Mouse (Mus musculus) limb, embryonic 12.5 days (tissue): ENCODE measurements at regions not wholly inside any gene's neighbourhood (a gene's known extent, or its start where the extent isn't known, plus 50 kb on each side); places are given as distances from the start of the nearest gene placed in this dataset.
A peak's percentile ranks its signal among the peaks of the same experiment; 100 is the strongest.

Experiments used
- ATAC-seq: fragments of 200-750 bp; cut with Nextera tagmentation; 2 replicates; pipeline ENCODE4 v1.8.0; 2017; ENCODE audit warnings: low read depth, moderate TSS enrichment; ENCODE audit not compliant: insufficient number of reproducible peaks, insufficient read depth, low FRiP score, low TSS enrichment
- H3K27ac ChIP-seq: fragments of 300-500 bp; sonication (generic); 2 replicates; pipeline ENCODE4 v1.5.1; 2016; ENCODE audit warnings: mild to moderate bottlenecking, moderate library complexity
- H3K27me3 ChIP-seq: fragments of 300-500 bp; sonication (generic); 2 replicates; pipeline ENCODE4 v1.6.1; 2016; ENCODE audit warnings: mild to moderate bottlenecking, moderate library complexity
- H3K36me3 ChIP-seq: fragments of 300-500 bp; sonication (generic); 2 replicates; pipeline ENCODE4 v1.6.1; 2016; ENCODE audit warnings: mild to moderate bottlenecking, moderate library complexity
- H3K4me1 ChIP-seq: fragments of 300-500 bp; sonication (generic); replicated peaks from 2 replicates; pipeline ENCODE4 v1.6.1; 2016
- H3K4me2 ChIP-seq: fragments of 300-500 bp; sonication (generic); 2 replicates; pipeline ENCODE4 v1.6.1; 2016; ENCODE audit warnings: mild to moderate bottlenecking, moderate library complexity
- H3K4me3 ChIP-seq: fragments of 300-500 bp; sonication (generic); replicated peaks from 2 replicates; pipeline ENCODE4 v1.5.1; 2016; ENCODE audit warnings: mild to moderate bottlenecking
- H3K9ac ChIP-seq: fragments of 300-500 bp; sonication (generic); replicated peaks from 2 replicates; pipeline ENCODE4 v1.6.1; 2016; ENCODE audit warnings: mild to moderate bottlenecking, moderate library complexity
- H3K9me3 ChIP-seq: fragments of 300-500 bp; sonication (generic); 2 replicates; pipeline ENCODE4 v1.6.1; 2016; ENCODE audit warnings: mild to moderate bottlenecking, moderate library complexity
- WGBS: fragments of 180-500 bp; shearing (Covaris S2); methylation state at CpG from one replicate; pipeline ENCODE4 v1.1.7; 2016; 5-methylcytosine and 5-hydroxymethylcytosine counted together

GRCm38 (mm10) chr11:63420341-63420740 lies 291.6 kb downstream of the Pmp22 start:
- no peaks in the 10 kb centered on the region for H3K9me3 ChIP-seq
- WGBS = 89% methylated on average over 3 of the region's 3 CpGs
- no peaks in the 10 kb centered on the region for H3K36me3 ChIP-seq
- no peak for ATAC-seq
- no peak overlapping the region for H3K9ac ChIP-seq
- H3K27ac ChIP-seq = no peak overlapping the region
- H3K4me1 ChIP-seq = no peaks in the 10 kb centered on the region
- H3K4me2 ChIP-seq = no peak overlapping the region
- H3K27me3 ChIP-seq = no peaks in the 10 kb centered on the region
- H3K4me3 ChIP-seq = no peak overlapping the region

- no peak overlapping the region for H3K27ac ChIP-seq
- H3K9me3 ChIP-seq = no peaks in the 10 kb centered on the region
- no peaks in the 10 kb centered on the region for H3K4me1 ChIP-seq
- H3K27me3 ChIP-seq = no peaks in the 10 kb centered on the region
- H3K9ac ChIP-seq = no peak overlapping the region
- H3K36me3 ChIP-seq = no peaks in the 10 kb centered on the region
- no peak overlapping the region for H3K4me2 ChIP-seq
- WGBS = 77% methylated on average over 3 of the region's 3 CpGs
- ATAC-seq = no peak
- H3K4me3 ChIP-seq = no peak overlapping the region
Measured at GRCm38 (mm10) chr11:63422069-63422468, 293.3 kb downstream of the Pmp22 start.

- no peak overlapping the region for H3K4me2 ChIP-seq
- no peak overlapping the region for H3K27ac ChIP-seq
- H3K4me3 ChIP-seq = no peak overlapping the region
- ATAC-seq = no peak
- H3K36me3 ChIP-seq = no peaks in the 10 kb centered on the region
- H3K27me3 ChIP-seq = no peaks in the 10 kb centered on the region
- H3K9me3 ChIP-seq = no peaks in the 10 kb centered on the region
- WGBS = 74% methylated on average over 3 of the region's 3 CpGs
- H3K4me1 ChIP-seq = no peaks in the 10 kb centered on the region
- no peak overlapping the region for H3K9ac ChIP-seq
Measured at GRCm38 (mm10) chr11:63424319-63424718, 295.5 kb downstream of the Pmp22 start.

GRCm38 (mm10) chr11:63425741-63426140 lies 297.0 kb downstream of the Pmp22 start:
- Histone ChIP-seq H3K4me3 (no peak overlapping the region), H3K9me3 (no peaks in the 10 kb centered on the region), H3K27ac (no peak overlapping the region), H3K36me3 (no peaks in the 10 kb centered on the region), H3K27me3 (no peaks in the 10 kb centered on the region), H3K4me1 (no peaks in the 10 kb centered on the region), H3K4me2 (no peak overlapping the region), H3K9ac (no peak overlapping the region)
- 44% methylated on average over 11 of the region's 11 CpGs for WGBS
- no peak for ATAC-seq

- no peak for ATAC-seq
- peaks cover 10% of the 10 kb centered on the region for H3K4me1 ChIP-seq
- no peak overlapping the region for H3K9ac ChIP-seq
- no peak overlapping the region for H3K4me3 ChIP-seq
- WGBS = 54% methylated on average over 5 of the region's 5 CpGs
- 0 out of 2 replicates have a peak, but pooled peaks cover 8% of the 10 kb centered on the region for H3K9me3 ChIP-seq
- no peak overlapping the region for H3K4me2 ChIP-seq
- no peak overlapping the region for H3K27ac ChIP-seq
- no peaks in the 10 kb centered on the region for H3K36me3 ChIP-seq
- H3K27me3 ChIP-seq = no peaks in the 10 kb centered on the region; the same call in 1 of the 2 replicates
Measured at GRCm38 (mm10) chr11:63453786-63454185, 325.0 kb downstream of the Pmp22 start.

GRCm38 (mm10) chr11:63454910-63455531 lies 326.2 kb downstream of the Pmp22 start:
- Histone ChIP-seq H3K4me2 (no peak overlapping the region), H3K9ac (no peak overlapping the region; the same call in 1 of the 2 replicates), H3K4me1 (peaks cover 10% of the 10 kb centered on the region), H3K9me3 (0 out of 2 replicates have a peak, but pooled peaks cover 8% of the 10 kb centered on the region), H3K4me3 (no peak overlapping the region), H3K36me3 (no peaks in the 10 kb centered on the region), H3K27me3 (no peaks in the 10 kb centered on the region; the same call in 1 of the 2 replicates), H3K27ac (no peak overlapping the region)
- ATAC-seq = no peak
- 27% methylated on average over 17 of the region's 17 CpGs for WGBS

- Histone ChIP-seq H3K4me3 (no peak overlapping the region), H3K9me3 (0 out of 2 replicates have a peak, but pooled peaks cover 8% of the 10 kb centered on the region), H3K9ac (no peak overlapping the region), H3K27me3 (no peaks in the 10 kb centered on the region; the same call in 1 of the 2 replicates), H3K4me1 (peaks cover 10% of the 10 kb centered on the region), H3K27ac (no peak overlapping the region), H3K4me2 (no peak overlapping the region), H3K36me3 (no peaks in the 10 kb centered on the region)
- no peak for ATAC-seq
- WGBS = 77% methylated on average over 3 of the region's 3 CpGs
Measured at GRCm38 (mm10) chr11:63456356-63456755, 327.6 kb downstream of the Pmp22 start.

GRCm38 (mm10) chr11:63457250-63457649 lies 328.5 kb downstream of the Pmp22 start:
- H3K4me2 ChIP-seq = no peak overlapping the region
- no peaks in the 10 kb centered on the region for H3K36me3 ChIP-seq
- 74% methylated on average over 5 of the region's 5 CpGs for WGBS

GRCm38 (mm10) chr11:63460146-63460545 lies 331.4 kb downstream of the Pmp22 start:
- Histone ChIP-seq H3K4me3 (no peak overlapping the region), H3K9me3 (no peaks in the 10 kb centered on the region), H3K27ac (no peak overlapping the region), H3K4me2 (no peak overlapping the region), H3K9ac (no peak overlapping the region), H3K4me1 (peaks cover 26% of the 10 kb centered on the region), H3K27me3 (no peaks in the 10 kb centered on the region; the same call in 1 of the 2 replicates), H3K36me3 (no peaks in the 10 kb centered on the region)
- no peak for ATAC-seq
- 86% methylated on average over 7 of the region's 7 CpGs for WGBS

More at GRCm38 (mm10) chr11:63457250-63457649, 328.5 kb downstream of the Pmp22 start:
- H3K9me3 ChIP-seq = 0 out of 2 replicates have a peak, but pooled peaks cover 2% of the 10 kb centered on the region
- H3K4me1 ChIP-seq = peaks cover 10% of the 10 kb centered on the region
- H3K4me3 ChIP-seq = no peak overlapping the region
- H3K27me3 ChIP-seq = no peaks in the 10 kb centered on the region; the same call in 1 of the 2 replicates
- ATAC-seq = no peak
- no peak overlapping the region for H3K27ac ChIP-seq
- no peak overlapping the region for H3K9ac ChIP-seq

GRCm38 (mm10) chr11:63463797-63464331 lies 335.1 kb downstream of the Pmp22 start:
- peak overlapping the region; percentile 56 for H3K4me2 ChIP-seq
- H3K4me1 ChIP-seq = peaks cover 23% of the 10 kb centered on the region
- no peaks in the 10 kb centered on the region for H3K9me3 ChIP-seq
- no peaks in the 10 kb centered on the region for H3K27me3 ChIP-seq
- no peak overlapping the region for H3K9ac ChIP-seq
- H3K27ac ChIP-seq = 0 out of 2 replicates have a peak overlapping the region, but pooled peaks have one; percentile 14
- 31% methylated on average over 18 of the region's 18 CpGs for WGBS
- H3K4me3 ChIP-seq = peak overlapping the region; percentile 19
- ATAC-seq = no peak
- no peaks in the 10 kb centered on the region for H3K36me3 ChIP-seq

GRCm38 (mm10) chr11:63465941-63466340 lies 337.2 kb downstream of the Pmp22 start:
- Histone ChIP-seq H3K4me1 (peaks cover 23% of the 10 kb centered on the region), H3K27ac (no peak overlapping the region), H3K4me3 (no peak overlapping the region), H3K9me3 (no peaks in the 10 kb centered on the region), H3K4me2 (no peak overlapping the region), H3K9ac (no peak overlapping the region), H3K27me3 (no peaks in the 10 kb centered on the region), H3K36me3 (no peaks in the 10 kb centered on the region)
- WGBS = 70% methylated on average over 6 of the region's 6 CpGs
- no peak for ATAC-seq
